Mouse (Mus musculus) kidney, postnatal 0 days (tissue): ENCODE results near the gene Resf1. TPM values are rescaled to one million over a fixed set of nuclear protein-coding genes. Genes with fewer than 3 reads are reported as not detected.
"Not testable (repeated sequence)": the region's sequence is repeated elsewhere in the genome, so short reads cannot be mapped to it uniquely, and the experiment has no call there.

ENCODE experiments used
- ATAC-seq: fragments of 200-750 bp; cut with Nextera tagmentation; replicated peaks from 2 replicates; pipeline ENCODE4 v1.8.0; 2017; ENCODE audit warnings: low read depth, moderate number of reproducible peaks, moderate TSS enrichment, moderate library complexity; ENCODE audit not compliant: low FRiP score
- DNase-seq: peaks from one replicate; pipeline ENCODE4 v3.0.0-alpha.2; 2016; ENCODE audit warnings: low spot score
- H3K27ac ChIP-seq: fragments of 300-500 bp; sonication (generic); 2 replicates; pipeline ENCODE4 v1.5.1; 2014; ENCODE audit warnings: mild to moderate bottlenecking
- H3K27me3 ChIP-seq: fragments of 300-500 bp; sonication (generic); 2 replicates; pipeline ENCODE4 v1.6.1; 2014; ENCODE audit warnings: low read length, mixed read lengths; ENCODE audit not compliant: insufficient read depth
- H3K36me3 ChIP-seq: fragments of 300-500 bp; sonication (generic); 2 replicates; pipeline ENCODE4 v1.6.1; 2014; ENCODE audit warnings: low read length, mixed read lengths; ENCODE audit not compliant: insufficient read depth
- H3K4me1 ChIP-seq: fragments of 300-500 bp; sonication (generic); replicated peaks from 2 replicates; pipeline ENCODE4 v1.6.1; 2014; ENCODE audit warnings: antibody characterized with exemption, low read length, mixed read lengths; ENCODE audit not compliant: insufficient read depth
- H3K4me2 ChIP-seq: fragments of 300-500 bp; sonication (generic); 2 replicates; pipeline ENCODE4 v1.6.1; 2014; ENCODE audit warnings: mild to moderate bottlenecking, low read length, moderate library complexity, mixed read lengths
- H3K4me3 ChIP-seq: fragments of 300-500 bp; sonication (generic); replicated peaks from 2 replicates; pipeline ENCODE4 v1.5.1; 2014; ENCODE audit warnings: low read depth, low read length
- H3K9ac ChIP-seq: fragments of 300-500 bp; sonication (generic); 2 replicates; pipeline ENCODE4 v1.6.1; 2014; ENCODE audit warnings: low read depth, low read length
- H3K9me3 ChIP-seq: fragments of 300-500 bp; sonication (generic); replicated peaks from 2 replicates; pipeline ENCODE4 v1.6.1; 2016; ENCODE audit warnings: low read length, inconsistent platforms, mixed read lengths
- CTCF ChIP-seq: IDR thresholded peaks from 2 replicates; pipeline ENCODE4 v1.5.1; 2016; ENCODE audit warnings: antibody characterized with exemption, low read depth, mild to moderate bottlenecking, moderate library complexity
- WGBS: fragments of 180-500 bp; shearing (Covaris S2); extraction: QIAGEN DNeasy Blood & Tissue Kit; methylation state at CpG from one replicate; pipeline ENCODE4 v1.1.7; 2014; 5-methylcytosine and 5-hydroxymethylcytosine counted together
- polyA plus RNA-seq: library from polyadenylated mRNA; unstranded; fragments of >200 nt; fragmentation: Nextera tagmentation; extraction: Ambion mirVana; gene quantifications from 2 replicates; pipeline ENCODE4 v1.2.1, GENCODE M21; 2015

The Resf1 gene
- polyA plus RNA-seq, 1 experiment from 2014 or later: 46.6 TPM

DNA sequence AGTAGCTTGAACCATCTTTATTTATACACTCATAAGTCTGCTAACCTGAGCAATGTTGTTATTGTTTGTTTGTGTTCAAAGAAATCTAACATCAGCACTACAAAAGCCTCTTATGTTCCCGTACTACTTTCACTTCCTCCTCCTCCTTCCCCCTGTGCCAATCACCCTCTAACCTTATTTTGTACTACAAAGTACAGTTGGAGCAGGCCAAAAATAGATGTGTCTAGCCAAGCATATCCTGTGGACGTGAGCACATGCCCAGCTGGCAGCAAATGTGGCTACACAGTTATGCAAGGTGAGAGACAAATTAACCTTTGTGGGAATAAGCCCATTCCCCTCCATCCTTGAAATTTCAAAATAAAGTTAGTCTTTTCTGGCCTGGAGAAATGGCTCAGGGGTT lies 34.6 kb downstream of the Resf1 start:
- Histone ChIP-seq H3K4me2 (no peak overlapping the region), H3K27ac (peak overlapping the region; percentile 36; the same call in 1 of the 2 replicates), H3K9me3 (0 out of 2 replicates have a peak, but pooled peaks cover 6% of the 10 kb centered on the region), H3K4me1 (no peaks in the 10 kb centered on the region), H3K36me3 (no peaks in the 10 kb centered on the region), H3K27me3 (no peaks in the 10 kb centered on the region), H3K4me3 (no peak overlapping the region), H3K9ac (no peak overlapping the region)
- TF ChIP-seq CTCF: no peak
- ATAC-seq (peak; percentile 59; the same call in 1 of the 2 replicates), DNase-seq (peak; percentile 42)
- WGBS: 17% methylated on average over 2 of the region's 2 CpGs

DNA sequence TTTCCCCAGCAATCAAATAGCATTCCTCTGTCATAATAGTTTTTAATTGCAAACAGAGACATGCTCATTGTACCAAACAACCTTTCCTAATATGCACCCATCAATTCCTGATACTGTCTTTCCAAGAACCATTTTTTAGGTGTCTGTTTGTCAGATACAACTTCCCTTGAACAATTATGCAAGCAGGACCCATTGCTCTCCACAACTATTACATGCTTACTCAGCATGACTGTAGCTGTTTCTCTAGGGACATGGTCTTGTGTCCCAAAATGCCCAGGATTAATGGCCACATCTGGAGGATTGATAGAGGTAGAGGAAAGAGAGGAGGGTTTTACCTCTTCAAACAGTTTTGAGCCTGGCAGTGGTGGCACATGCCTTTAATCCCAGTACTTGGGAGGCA lies 35.2 kb downstream of the Resf1 start:
- Histone ChIP-seq H3K27me3 (no peaks in the 10 kb centered on the region), H3K4me2 (no peak overlapping the region), H3K9me3 (0 out of 2 replicates have a peak, but pooled peaks cover 6% of the 10 kb centered on the region), H3K36me3 (no peaks in the 10 kb centered on the region), H3K4me1 (no peaks in the 10 kb centered on the region), H3K27ac (no peak overlapping the region), H3K4me3 (no peak overlapping the region), H3K9ac (no peak overlapping the region)
- TF ChIP-seq CTCF: no peak
- no peak for ATAC-seq
- DNase-seq: no peak

DNA sequence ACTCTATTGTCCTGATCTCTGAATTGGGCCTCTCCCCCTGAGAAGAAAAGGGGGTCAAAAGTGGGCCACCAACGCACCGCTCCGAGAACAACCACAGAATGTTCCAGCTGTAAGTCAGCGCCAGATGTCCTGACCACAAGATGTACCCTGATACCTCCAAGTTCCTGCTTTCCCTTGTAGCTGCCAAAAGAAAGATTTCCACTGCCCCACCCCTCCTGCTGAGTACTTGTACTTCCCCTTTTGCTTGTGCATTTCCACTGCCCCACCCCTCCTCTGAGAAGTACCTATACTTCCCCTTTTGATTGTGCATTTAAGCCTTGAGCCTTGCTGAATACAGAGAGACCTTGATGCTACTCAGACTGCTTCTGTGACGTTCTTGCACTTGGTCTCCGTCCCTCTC lies 39.0 kb downstream of the Resf1 start:
- H3K4me2 ChIP-seq, H3K9ac ChIP-seq, H3K36me3 ChIP-seq, H3K4me3 ChIP-seq, H3K4me1 ChIP-seq, H3K9me3 ChIP-seq, DNase-seq, H3K27ac ChIP-seq, ATAC-seq, H3K27me3 ChIP-seq: not testable (repeated sequence)
- WGBS: 83% methylated on average over 6 of the region's 6 CpGs

DNA sequence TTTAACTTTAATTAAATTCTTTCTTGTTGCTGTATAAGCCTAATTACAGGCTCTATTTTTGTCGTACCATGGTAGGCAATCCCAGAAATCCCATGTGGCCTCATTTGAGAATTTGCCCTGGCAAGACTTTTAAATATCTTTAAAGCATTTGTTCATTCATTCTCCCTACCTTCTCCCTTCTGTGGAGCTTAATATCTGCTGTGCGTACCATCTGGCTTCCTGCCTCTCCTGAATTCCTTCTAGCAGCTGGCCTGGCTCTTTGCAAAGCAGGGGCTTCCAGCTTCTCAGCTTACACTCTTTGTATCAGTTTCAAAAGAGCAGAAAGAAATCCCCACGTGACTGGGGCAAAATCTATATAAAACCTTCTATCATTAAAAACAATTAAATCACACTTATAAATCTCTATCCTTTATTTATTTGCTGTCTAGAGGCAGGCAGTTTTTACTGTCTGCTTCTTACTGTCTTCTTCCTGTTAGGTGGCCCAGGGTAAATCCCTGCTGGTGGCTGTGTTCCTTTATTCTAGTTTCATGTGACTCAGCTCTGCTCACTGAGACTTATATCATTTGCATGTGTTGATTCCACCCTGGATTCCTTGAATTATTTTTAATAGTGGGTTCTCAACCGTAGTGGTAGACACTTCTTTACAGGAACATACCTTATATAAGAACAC lies 45.7 kb downstream of the Resf1 start:
- H3K27ac ChIP-seq: no peak overlapping the region
- H3K4me3 ChIP-seq: no peak overlapping the region
- H3K4me1 ChIP-seq: no peaks in the 10 kb centered on the region
- no peaks in the 10 kb centered on the region for H3K36me3 ChIP-seq
- DNase-seq (no peak), ATAC-seq (no peak)
- H3K9me3 ChIP-seq: no peaks in the 10 kb centered on the region
- 50% methylated on average over 4 of the region's 4 CpGs for WGBS
- H3K4me2 ChIP-seq: no peak overlapping the region
- no peak for TF ChIP-seq CTCF
- H3K27me3 ChIP-seq: no peaks in the 10 kb centered on the region
- H3K9ac ChIP-seq: no peak overlapping the region

DNA sequence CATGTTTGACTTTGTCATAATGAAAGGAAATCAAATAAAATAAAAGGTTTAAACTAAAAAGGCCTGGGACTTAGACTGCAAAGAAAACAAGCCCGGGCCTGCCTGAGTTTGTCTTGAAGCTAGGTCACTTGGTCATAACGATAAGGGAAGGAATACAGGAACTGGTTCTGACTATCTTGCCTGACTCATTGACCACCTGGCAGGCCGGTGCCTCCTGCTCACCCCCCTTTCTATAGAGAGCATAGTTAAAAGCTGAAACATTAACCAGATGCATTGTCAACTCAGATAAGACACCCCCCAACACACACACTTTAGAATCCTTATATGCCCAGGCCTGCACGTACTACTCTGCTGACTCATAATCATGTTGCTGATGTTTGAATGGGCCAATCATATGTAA lies 46.6 kb downstream of the Resf1 start:
- H3K4me2 ChIP-seq: not testable (repeated sequence)
- 76% methylated on average over 4 of the region's 4 CpGs for WGBS

DNA sequence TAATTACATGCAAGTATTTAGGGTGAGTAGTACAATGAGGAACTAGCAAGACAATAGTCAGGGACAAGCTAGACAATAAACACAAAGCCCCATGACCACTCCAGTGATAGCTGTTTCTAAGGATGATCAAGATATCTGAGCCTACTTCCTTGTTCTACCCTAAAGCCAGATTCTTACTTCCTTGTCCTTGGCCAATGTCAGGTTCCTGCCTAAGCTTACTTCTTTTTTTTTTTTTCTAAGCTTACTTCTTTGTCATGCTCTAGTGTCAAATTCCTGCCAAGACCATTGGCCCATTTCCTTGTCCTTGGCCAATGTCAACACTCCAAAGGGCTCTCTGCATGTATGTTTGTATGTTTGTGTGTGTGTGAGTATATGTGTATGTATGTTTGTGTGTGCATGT lies 47.9 kb downstream of the Resf1 start:
- Histone ChIP-seq H3K4me3 (no peak overlapping the region), H3K36me3 (no peaks in the 10 kb centered on the region), H3K4me2 (no peak overlapping the region), H3K9ac (no peak overlapping the region), H3K27ac (no peak overlapping the region), H3K4me1 (no peaks in the 10 kb centered on the region), H3K27me3 (no peaks in the 10 kb centered on the region), H3K9me3 (no peaks in the 10 kb centered on the region)
- no peak for TF ChIP-seq CTCF
- ATAC-seq (no peak), DNase-seq (no peak)

More for the DNA sequence above, 46.6 kb downstream of the Resf1 start:
- not testable (repeated sequence) for H3K4me1 ChIP-seq, H3K27ac ChIP-seq, H3K27me3 ChIP-seq, H3K9ac ChIP-seq, H3K9me3 ChIP-seq, H3K4me3 ChIP-seq, ATAC-seq, DNase-seq, H3K36me3 ChIP-seq

DNA sequence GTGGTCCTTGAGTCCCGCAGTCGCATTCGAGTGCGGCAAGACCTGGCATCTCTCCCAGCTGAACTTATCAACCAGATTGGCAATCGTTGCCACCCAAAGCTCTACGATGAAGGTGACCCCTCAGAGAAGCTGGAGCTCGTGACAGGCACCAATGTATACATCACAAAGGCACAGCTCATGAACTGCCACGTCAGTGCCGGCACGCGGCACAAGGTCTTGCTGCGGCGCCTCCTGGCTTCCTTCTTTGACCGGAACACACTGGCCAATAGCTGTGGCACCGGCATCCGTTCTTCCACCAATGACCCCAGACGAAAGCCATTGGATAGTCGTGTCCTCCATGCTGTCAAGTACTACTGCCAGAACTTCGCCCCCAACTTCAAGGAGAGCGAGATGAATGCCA lies 53.3 kb downstream of the Resf1 start:
- H3K4me1 ChIP-seq, DNase-seq, ATAC-seq, H3K9ac ChIP-seq, H3K27ac ChIP-seq, H3K9me3 ChIP-seq, H3K4me2 ChIP-seq, H3K4me3 ChIP-seq, H3K36me3 ChIP-seq, H3K27me3 ChIP-seq: not testable (repeated sequence)
- WGBS: 97% methylated on average over 19 of the region's 20 CpGs

DNA sequence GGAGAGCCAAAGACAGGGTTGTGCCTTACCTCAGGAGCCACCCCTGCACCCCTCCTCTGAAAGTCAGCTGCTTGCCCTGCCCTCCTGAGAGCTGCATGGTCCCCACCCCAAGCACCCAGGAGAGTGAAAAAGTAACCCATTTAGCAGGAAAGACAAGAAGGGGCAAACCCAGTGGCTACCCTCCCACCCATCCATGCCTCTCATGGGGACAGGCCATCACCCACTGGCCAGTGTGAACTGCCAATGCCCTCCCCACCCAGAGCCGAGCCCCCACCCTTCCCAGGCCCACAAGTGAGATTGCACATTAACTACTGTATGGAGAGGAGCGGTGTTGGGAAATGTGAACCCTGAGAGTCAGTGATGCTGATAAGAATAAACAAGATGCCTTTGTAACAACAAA lies 56.8 kb downstream of the Resf1 start:
- not testable (repeated sequence) for H3K27me3 ChIP-seq, H3K27ac ChIP-seq, H3K4me1 ChIP-seq, H3K36me3 ChIP-seq, H3K4me3 ChIP-seq, H3K4me2 ChIP-seq, DNase-seq, H3K9me3 ChIP-seq, H3K9ac ChIP-seq
- WGBS: 53% methylated on average over 2 of the region's 2 CpGs
- peak; percentile 68; the same call in 1 of the 2 replicates for ATAC-seq
